Mouse (Mus musculus) limb, embryonic 11.5 days (tissue): ENCODE measurements around the gene Upk1a. TPM values are rescaled to one million over a fixed set of nuclear protein-coding genes. Genes with fewer than 3 reads are reported as not detected.

Experiments
- ATAC-seq: fragments of 200-750 bp; cut with Nextera tagmentation; 2 replicates; pipeline ENCODE4 v1.8.0; 2017; ENCODE audit warnings: low read depth; ENCODE audit not compliant: insufficient number of reproducible peaks, low FRiP score, low TSS enrichment
- DNase-seq: peaks from one replicate; pipeline ENCODE4 v3.0.0-alpha.2; 2015; ENCODE audit warnings: low spot score
- H3K27ac ChIP-seq: fragments of 300-500 bp; sonication (generic); replicated peaks from 2 replicates; pipeline ENCODE4 v1.5.1; 2014; ENCODE audit warnings: low read depth, mild to moderate bottlenecking, low read length
- H3K27me3 ChIP-seq: fragments of 300-500 bp; sonication (generic); 2 replicates; pipeline ENCODE4 v1.6.1; 2014; ENCODE audit warnings: mild to moderate bottlenecking, low read length, mixed read lengths; ENCODE audit not compliant: control insufficient read depth, insufficient read depth
- H3K36me3 ChIP-seq: fragments of 300-500 bp; sonication (generic); 2 replicates; pipeline ENCODE4 v1.6.1; 2014; ENCODE audit warnings: mild to moderate bottlenecking, low read length, moderate library complexity, mixed read lengths; ENCODE audit not compliant: control insufficient read depth, insufficient read depth
- H3K4me1 ChIP-seq: fragments of 300-500 bp; sonication (generic); 2 replicates; pipeline ENCODE4 v1.6.1; 2014; ENCODE audit warnings: low read length, mixed read lengths; ENCODE audit not compliant: control insufficient read depth, insufficient read depth
- H3K4me2 ChIP-seq: fragments of 300-500 bp; sonication (generic); 2 replicates; pipeline ENCODE4 v1.6.1; 2014; ENCODE audit warnings: low read depth, mild to moderate bottlenecking, moderate library complexity; ENCODE audit not compliant: severe bottlenecking
- H3K4me3 ChIP-seq: fragments of 300-500 bp; sonication (generic); 2 replicates; pipeline ENCODE4 v1.5.1; 2014; ENCODE audit warnings: low read depth, low read length
- H3K9ac ChIP-seq: fragments of 300-500 bp; sonication (generic); 2 replicates; pipeline ENCODE4 v1.6.1; 2014; ENCODE audit warnings: mild to moderate bottlenecking, low read length
- H3K9me3 ChIP-seq: fragments of 300-500 bp; sonication (generic); 2 replicates; pipeline ENCODE4 v1.6.1; 2016; ENCODE audit warnings: low read length; ENCODE audit not compliant: control insufficient read depth
- WGBS: fragments of 180-500 bp; shearing (Covaris S2); extraction: QIAGEN DNeasy Blood & Tissue Kit; methylation state at CpG from one replicate; pipeline ENCODE4 v1.1.7; 2014; 5-methylcytosine and 5-hydroxymethylcytosine counted together
- polyA plus RNA-seq: library from polyadenylated mRNA; unstranded; fragments of >200 nt; fragmentation: Nextera tagmentation; extraction: Ambion mirVana; gene quantifications from 2 replicates; pipeline ENCODE4 v1.2.1, GENCODE M21; 2014

Gene Upk1a
- polyA plus RNA-seq, 1 experiment from 2014 or later, result 3.6 TPM

GRCm38 (mm10) chr7:30629013-30629412 lies 16.4 kb upstream of the Upk1a start:
- Histone ChIP-seq H3K27me3 (peaks cover 14% of the 10 kb centered on the region), H3K4me1 (peaks cover 6% of the 10 kb centered on the region; the same call in 1 of the 2 replicates), H3K9ac (no peak overlapping the region), H3K27ac (no peak overlapping the region), H3K4me2 (no peak overlapping the region), H3K9me3 (no peaks in the 10 kb centered on the region), H3K4me3 (no peak overlapping the region), H3K36me3 (no peaks in the 10 kb centered on the region)
- ATAC-seq, result no peak
- no peak for DNase-seq

- WGBS, result 84% methylated on average over 5 of the region's 5 CpGs
- peaks cover 6% of the 10 kb centered on the region; the same call in 1 of the 2 replicates for H3K4me1 ChIP-seq
- no peak overlapping the region for H3K4me3 ChIP-seq
- H3K27ac ChIP-seq, result no peak overlapping the region
- H3K9me3 ChIP-seq, result no peaks in the 10 kb centered on the region
- H3K36me3 ChIP-seq, result peaks cover 11% of the 10 kb centered on the region
- no peak for ATAC-seq
- H3K4me2 ChIP-seq, result no peak overlapping the region
- no peak overlapping the region for H3K9ac ChIP-seq
- no peak for DNase-seq
- no peaks in the 10 kb centered on the region for H3K27me3 ChIP-seq
Observed at GRCm38 (mm10) chr7:30626647-30627046, 14.0 kb upstream of the Upk1a start.

- ATAC-seq (peak; percentile 85), DNase-seq (peak; percentile 92)
- peaks cover 6% of the 10 kb centered on the region; the same call in 1 of the 2 replicates for H3K4me1 ChIP-seq
- no peaks in the 10 kb centered on the region for H3K9me3 ChIP-seq
- no peak within 1 kb of the TSS for H3K27ac ChIP-seq
- H3K9ac ChIP-seq, result peak within 1 kb of the TSS; percentile 85
- peak within 1 kb of the TSS; percentile 71 for H3K4me2 ChIP-seq
- peak within 1 kb of the TSS; percentile 86 for H3K4me3 ChIP-seq
- H3K27me3 ChIP-seq, result no peaks in the 10 kb centered on the region
- peaks cover 13% of the 10 kb centered on the region for H3K36me3 ChIP-seq
- 2% methylated on average over 44 of the region's 44 CpGs for WGBS
Observed at GRCm38 (mm10) chr7:30625530-30626384, 13.1 kb upstream of the Upk1a start, which contains the start of gene Cox6b1. TSS of gene Cox6b1 (minus strand) at chr7:30626151.

- 89% methylated on average over 3 of the region's 3 CpGs for WGBS
- ATAC-seq, result no peak
- H3K27me3 ChIP-seq, result no peaks in the 10 kb centered on the region
- H3K4me2 ChIP-seq, result no peak overlapping the region
- no peak overlapping the region for H3K27ac ChIP-seq
- no peaks in the 10 kb centered on the region for H3K9me3 ChIP-seq
- H3K4me3 ChIP-seq, result no peak overlapping the region
- peaks cover 25% of the 10 kb centered on the region for H3K36me3 ChIP-seq
- H3K4me1 ChIP-seq, result no peaks in the 10 kb centered on the region
- DNase-seq, result peak; percentile 60
- no peak overlapping the region for H3K9ac ChIP-seq
Observed at GRCm38 (mm10) chr7:30619202-30619601, 6.6 kb upstream of the Upk1a start.

GRCm38 (mm10) chr7:30618658-30619057 lies 6.0 kb upstream of the Upk1a start:
- WGBS, result 98% methylated on average over 9 of the region's 9 CpGs
- H3K27me3 ChIP-seq, result no peaks in the 10 kb centered on the region
- H3K27ac ChIP-seq, result no peak overlapping the region
- DNase-seq (no peak), ATAC-seq (no peak)
- H3K4me2 ChIP-seq, result no peak overlapping the region
- H3K9me3 ChIP-seq, result no peaks in the 10 kb centered on the region
- no peak overlapping the region for H3K4me3 ChIP-seq
- H3K36me3 ChIP-seq, result peaks cover 25% of the 10 kb centered on the region
- no peak overlapping the region for H3K9ac ChIP-seq
- no peaks in the 10 kb centered on the region for H3K4me1 ChIP-seq

GRCm38 (mm10) chr7:30615049-30615760 lies 2.6 kb upstream of the Upk1a start:
- Histone ChIP-seq H3K4me3 (no peak overlapping the region), H3K9me3 (no peaks in the 10 kb centered on the region), H3K4me2 (no peak overlapping the region), H3K27ac (no peak overlapping the region), H3K9ac (no peak overlapping the region), H3K4me1 (no peaks in the 10 kb centered on the region), H3K27me3 (no peaks in the 10 kb centered on the region), H3K36me3 (peaks cover 13% of the 10 kb centered on the region)
- peak; percentile 37; the same call in 1 of the 2 replicates for ATAC-seq
- DNase-seq, result no peak
- 52% methylated on average over 5 of the region's 5 CpGs for WGBS

- peaks cover 12% of the 10 kb centered on the region for H3K36me3 ChIP-seq
- no peaks in the 10 kb centered on the region for H3K27me3 ChIP-seq
- H3K9ac ChIP-seq, result no peak overlapping the region
- 82% methylated on average over 2 of the region's 2 CpGs for whole genome bisulfite sequencing
- no peaks in the 10 kb centered on the region for H3K9me3 ChIP-seq
- DNase-seq (no peak), ATAC-seq (no peak)
- H3K4me3 ChIP-seq, result no peak overlapping the region
- H3K4me1 ChIP-seq, result no peaks in the 10 kb centered on the region
- no peak overlapping the region for H3K27ac ChIP-seq
- no peak overlapping the region for H3K4me2 ChIP-seq
Observed at GRCm38 (mm10) chr7:30614454-30614853, 1.8 kb upstream of the Upk1a start.

- H3K4me3 ChIP-seq, result no peak overlapping the region
- H3K9ac ChIP-seq, result no peak overlapping the region
- H3K27me3 ChIP-seq, result no peaks in the 10 kb centered on the region
- no peak overlapping the region for H3K4me2 ChIP-seq
- H3K36me3 ChIP-seq, result peaks cover 6% of the 10 kb centered on the region; the same call in 1 of the 2 replicates
- DNase-seq, result peak; percentile 77
- H3K9me3 ChIP-seq, result no peaks in the 10 kb centered on the region
- 25% methylated on average over 14 of the region's 14 CpGs for WGBS
- no peak for ATAC-seq
- H3K4me1 ChIP-seq, result no peaks in the 10 kb centered on the region
- H3K27ac ChIP-seq, result no peak overlapping the region
Observed at GRCm38 (mm10) chr7:30613529-30614112, 974 bp upstream of the Upk1a start.
